In the genomic region with DNA sequence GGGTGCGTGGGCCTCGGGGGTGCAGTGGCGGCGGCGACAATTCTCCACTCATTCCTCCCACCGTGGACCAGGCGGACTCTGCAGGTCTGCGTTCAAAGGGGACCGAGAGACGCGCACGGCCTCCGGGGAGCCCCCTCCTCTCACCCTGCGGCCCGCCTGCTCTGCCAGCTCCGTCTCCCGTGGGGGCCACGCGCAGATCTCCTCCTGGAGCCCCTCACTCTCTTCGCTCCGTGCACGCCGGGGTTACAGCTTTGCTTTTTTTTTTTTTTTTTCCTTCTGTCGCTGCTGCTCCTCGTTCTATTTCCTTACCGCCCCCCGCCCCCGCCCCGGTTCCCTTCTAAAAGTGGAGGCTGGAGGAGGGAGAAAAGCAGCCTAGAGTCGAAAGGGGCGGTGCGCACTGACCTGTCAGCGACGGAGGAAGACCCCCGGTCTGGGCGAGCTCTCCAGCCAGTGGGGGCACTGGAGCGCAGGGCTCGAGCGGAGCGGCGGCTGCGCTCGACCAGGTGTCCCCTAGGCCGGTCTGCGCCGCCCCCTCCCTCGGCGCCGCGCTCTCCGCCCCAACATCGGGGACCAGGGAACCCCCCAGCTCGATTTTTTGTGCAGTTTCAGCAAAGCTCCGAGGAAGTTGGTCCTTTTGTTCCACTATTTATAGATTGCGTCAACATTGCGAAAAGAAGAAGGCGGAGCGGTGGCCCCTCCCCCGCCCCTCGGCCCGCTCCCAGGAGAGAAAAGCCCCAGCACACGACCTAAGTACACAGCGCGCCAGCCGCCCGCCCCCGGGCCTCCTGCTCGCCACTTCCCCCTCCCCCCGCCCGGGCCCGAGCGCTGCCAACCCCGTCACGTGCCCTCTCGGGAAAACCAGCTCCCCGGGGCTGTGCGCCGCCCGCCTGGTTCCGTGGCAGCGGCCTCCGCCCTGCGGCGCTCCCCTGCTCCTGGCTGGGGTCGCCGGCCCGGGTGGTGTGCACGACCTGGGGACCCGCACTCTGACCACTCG, we compare ENCODE assay signal across 8 mouse cellular contexts.
A peak's percentile ranks its signal among the peaks of the same experiment; 100 is the strongest.
DNase-seq lines count a peak whose midpoint lies in the region; ATAC-seq lines count a peak whose summit lies in the region.

No protein-coding gene starts in this region.

- peak overlapping the region; percentile 88 for H3K27ac ChIP-seq in hindbrain, embryonic 11.5 days (ENCODE audit: low read depth, low read length)

- H3K9me3 ChIP-seq in hindbrain, embryonic 11.5 days (ENCODE audit: control insufficient read depth, low read length) = no peaks in the 10 kb centered on the region

- no peaks in the 10 kb centered on the region for H3K36me3 ChIP-seq in hindbrain, embryonic 11.5 days (ENCODE audit: control insufficient read depth, insufficient read depth, low read length)

- peak overlapping the region; percentile 84 for H3K4me3 ChIP-seq in hindbrain, embryonic 11.5 days (ENCODE audit: low read depth, low read length)

- peak overlapping the region; percentile 95 for H3K4me2 ChIP-seq in hindbrain, embryonic 11.5 days (replicated peaks; ENCODE audit: low read depth, low read length)

- under 1% methylated on average over 79 of the region's 90 CpGs for WGBS in hindbrain, embryonic 11.5 days

- H3K27me3 ChIP-seq in hindbrain, embryonic 11.5 days (ENCODE audit: control insufficient read depth, insufficient read depth, low read length) = peaks cover 34% of the 10 kb centered on the region

- ATAC-seq in hindbrain, embryonic 11.5 days (ENCODE audit: low FRiP score) = peak; percentile 78

- DNase-seq in Muller cell, postnatal 12 days (ENCODE audit: inconsistent ontology term) = peak; percentile 96
- peak; percentile 84 for DNase-seq in cerebellum, adult 9-10 months
- DNase-seq in frontal cortex, adult 2 months (ENCODE audit: extremely low spot score in 1 of 2, low spot score in 1 of 2) = peak; percentile 58 to 86
- DNase-seq in hindbrain, embryonic 11.5 days (ENCODE audit: low spot score) = peak; percentile 82
- peak; percentile 87 to 90 for DNase-seq in layer of hippocampus, postnatal 14 days (ENCODE audit: low spot score in 2 of 2)
- DNase-seq in lung, postnatal 10 days = peak; percentile 96
- peak; percentile 61 for DNase-seq in retina, adult 2 months (ENCODE audit: low read depth, low spot score)
- DNase-seq in thymus, postnatal 25 days = peak; percentile 92

- H3K4me1 ChIP-seq in hindbrain, embryonic 11.5 days (replicated peaks; ENCODE audit: control insufficient read depth, insufficient read depth, low read length) = peaks cover under 1% of the 10 kb centered on the region

- H3K9ac ChIP-seq in hindbrain, embryonic 11.5 days (ENCODE audit: low read depth, low read length) = peak overlapping the region; percentile 70

Comparison
In these comparisons a context has a peak if more than half of its experiments do, and no peak if none do; other contexts are left out.
1. Peak in every context shown above with its lines: DNase-seq, ATAC-seq, H3K4me3 ChIP-seq and H3K27ac ChIP-seq.